Mouse (Mus musculus) CD8-positive naive resting alpha-beta T cell, adult 2 months (primary cell): ENCODE data around the gene Cabp2.
"Not testable (repeated sequence)": the region's sequence is repeated elsewhere in the genome, so short reads cannot be mapped to it uniquely, and the experiment has no call there.

Source experiments
- DNase-seq, 2 experiments: peaks; one replicate each; pipeline ENCODE4 v3.0.0; 2022; ENCODE audit warnings: low read depth in 2 of 2, low spot score in 2 of 2

Gene Cabp2

GRCm38 (mm10) chr19:4122411-4123370 lies 41.3 kb downstream of the Cabp2 start:
- DNase-seq, result no peak

GRCm38 (mm10) chr19:4124432-4124831 lies 43.1 kb downstream of the Cabp2 start:
- DNase-seq, result no peak

GRCm38 (mm10) chr19:4125268-4125667 lies 43.9 kb downstream of the Cabp2 start:
- not testable (repeated sequence) for DNase-seq

- peak; percentile 98 to 99 for DNase-seq
These were observed 44.6 kb downstream of the Cabp2 start, which contains the start of gene Aip for GRCm38 (mm10) chr19:4125741-4126696. TSS of gene Aip (minus strand) at chr19:4125858.

GRCm38 (mm10) chr19:4126759-4127495 lies 45.5 kb downstream of the Cabp2 start:
- no peak for DNase-seq

- no peak for DNase-seq
These were observed 48.1 kb downstream of the Cabp2 start for GRCm38 (mm10) chr19:4129462-4129861.

- no peak for DNase-seq
These were observed 48.7 kb downstream of the Cabp2 start for GRCm38 (mm10) chr19:4130106-4130505.

GRCm38 (mm10) chr19:4131075-4131474 lies 49.7 kb downstream of the Cabp2 start:
- DNase-seq, result no peak

- DNase-seq, result no peak
These were observed 50.4 kb downstream of the Cabp2 start for GRCm38 (mm10) chr19:4131768-4132167.

GRCm38 (mm10) chr19:4134354-4134753 lies 53.0 kb downstream of the Cabp2 start:
- DNase-seq, result no peak

GRCm38 (mm10) chr19:4135229-4135962 lies 54.0 kb downstream of the Cabp2 start:
- not testable (repeated sequence) for DNase-seq

- not testable (repeated sequence) for DNase-seq
These were observed 54.6 kb downstream of the Cabp2 start for GRCm38 (mm10) chr19:4135963-4136345.

GRCm38 (mm10) chr19:4136463-4136862 lies 55.1 kb downstream of the Cabp2 start:
- no peak for DNase-seq
